ENCODE assay signal across 17 mouse cellular contexts in genomic region chr11:77428446-77428845, GRCm38 (mm10). TPM values are rescaled to one million over a fixed set of nuclear protein-coding genes. Genes with fewer than 3 reads are reported as not detected.
"Had no signal": no experiment of that assay in that cellular context is flagged by ENCODE, and none has a peak within 500 bp of the region (broad histone marks: within the 10 kb centered on the region; RNA-seq: fewer than 3 reads in every experiment).

No protein-coding gene starts in this region.

- H3K27ac ChIP-seq: kidney, postnatal 0 days; limb, embryonic 15.5 days; liver, embryonic 12.5 days; lung, embryonic 15.5 days; midbrain, embryonic 10.5 days; neural tube, embryonic 15.5 days had no signal

- H3K4me1 ChIP-seq: limb, embryonic 15.5 days; lung, embryonic 15.5 days; midbrain, embryonic 10.5 days; neural tube, embryonic 15.5 days had no signal

- ATAC-seq: liver, embryonic 12.5 days had no signal

- H3K4me2 ChIP-seq: limb, embryonic 15.5 days; liver, embryonic 12.5 days; lung, embryonic 15.5 days; neural tube, embryonic 15.5 days had no signal

- DNase-seq: kidney, adult 9 months; kidney, postnatal 36 days; layer of hippocampus, adult 9-11 months; layer of hippocampus, postnatal 36 days; lung, postnatal 4 days; midbrain, embryonic 14.5 days; right cerebral cortex, adult 18-20 months; right cerebral cortex, postnatal 25 days; thymus, adult 18-20 months; thymus, postnatal 14 days had no signal

- H3K4me3 ChIP-seq: limb, embryonic 15.5 days; liver, embryonic 12.5 days; lung, embryonic 15.5 days; midbrain, embryonic 10.5 days; myocyte; neural tube, embryonic 15.5 days had no signal

- H3K9ac ChIP-seq: limb, embryonic 15.5 days; liver, embryonic 12.5 days; lung, embryonic 15.5 days; neural tube, embryonic 15.5 days had no signal

- H3K27me3 ChIP-seq: limb, embryonic 15.5 days; liver, embryonic 12.5 days; lung, embryonic 15.5 days; neural tube, embryonic 15.5 days had no signal

- H3K9me3 ChIP-seq: limb, embryonic 15.5 days; liver, embryonic 12.5 days; lung, embryonic 15.5 days; midbrain, embryonic 10.5 days; neural tube, embryonic 15.5 days had no signal

RNA-seq across cellular contexts. Expression of gene Coro6, which starts 33.8 kb away (rescaled TPM):
- polyA plus RNA-seq: liver, embryonic 12.5 days; midbrain, embryonic 10.5 days had no signal
